Mouse (Mus musculus) thymus, postnatal 25 days (tissue): ENCODE measurements around the gene Rpl32.
A peak's percentile ranks its signal among the peaks of the same experiment; 100 is the strongest.

ENCODE experiments used
- DNase-seq: peaks from one replicate; pipeline ENCODE4 v3.0.0; 2022

The Rpl32 gene

GRCm38 (mm10) chr6:115761995-115762756 is 46.4 kb downstream of the Rpl32 start, which contains the start of gene Tmem40:
Gene Tmem40, minus strand, starts transcription at chr6:115762410.
- DNase-seq, result peak; percentile 50

- DNase-seq, result no peak
Observed at GRCm38 (mm10) chr6:115760982-115761381, 47.6 kb downstream of the Rpl32 start.

GRCm38 (mm10) chr6:115760137-115760536 is 48.4 kb downstream of the Rpl32 start:
- no peak for DNase-seq

GRCm38 (mm10) chr6:115759461-115759860 is 49.1 kb downstream of the Rpl32 start:
- DNase-seq, result no peak

GRCm38 (mm10) chr6:115758981-115759435 is 49.5 kb downstream of the Rpl32 start:
- no peak for DNase-seq

GRCm38 (mm10) chr6:115755536-115755935 is 53.0 kb downstream of the Rpl32 start:
- no peak for DNase-seq
